In genomic region chr8:83902961-83903666, GRCm38 (mm10) we compare ENCODE assay signal across 8 mouse cellular contexts. TPM values are rescaled to one million over a fixed set of nuclear protein-coding genes. Genes with fewer than 3 reads are reported as not detected.
DNase-seq lines count a peak whose midpoint lies in the region; ATAC-seq and TF ChIP-seq lines count a peak whose summit lies in the region.

No protein-coding gene starts in this region.

- 10% methylated on average over 13 of the region's 13 CpGs for WGBS in heart, embryonic 10.5 days
- WGBS in midbrain, embryonic 14.5 days = 12% methylated on average over 13 of the region's 13 CpGs

- H3K4me1 ChIP-seq in heart, embryonic 10.5 days = peaks cover 71% of the 10 kb centered on the region
- peaks cover 44% of the 10 kb centered on the region for H3K4me1 ChIP-seq in G1E (ENCODE audit: insufficient read depth, low read depth, low read length)
- H3K4me1 ChIP-seq in midbrain, embryonic 14.5 days (ENCODE audit: control insufficient read depth, insufficient read depth, low read length) = peaks cover 36% of the 10 kb centered on the region

- no peak for DNase-seq in heart, embryonic 10.5 days (ENCODE audit: low spot score)
- DNase-seq in heart, postnatal 25 days (ENCODE audit: low spot score) = no peak
- DNase-seq in G1E (ENCODE audit: low spot score) = peak; percentile 45
- peak; percentile 75 for DNase-seq in embryo, embryonic 11 days
- DNase-seq in induced T-regulatory cell, adult 2 months (ENCODE audit: low read depth) = peak; percentile 31
- DNase-seq in midbrain, embryonic 14.5 days = peak; percentile 22
- DNase-seq in thymus, postnatal 25 days = peak; percentile 63
- DNase-seq in left cerebral cortex, adult 11 months (ENCODE audit: low spot score) = no peak

- no peak for TF ChIP-seq CTCF in G1E (IDR thresholded peaks at IDR 0.05; ENCODE audit: low read depth, low read length)

- no peak for ATAC-seq in G1E (ENCODE audit: extremely low read depth, insufficient number of reproducible peaks, low FRiP score, poor library complexity, severe bottlenecking)
- ATAC-seq in midbrain, embryonic 14.5 days (ENCODE audit: low FRiP score, low TSS enrichment) = no peak

- peak overlapping the region; percentile 43 for H3K4me3 ChIP-seq in heart, embryonic 10.5 days
- no peak overlapping the region for H3K4me3 ChIP-seq in G1E (ENCODE audit: low read depth, low read length)
- peak overlapping the region; percentile 99 for H3K4me3 ChIP-seq in midbrain, embryonic 14.5 days (replicated peaks; ENCODE audit: low read depth, low read length)

- peak overlapping the region; percentile 59 for H3K27ac ChIP-seq in heart, embryonic 10.5 days
- H3K27ac ChIP-seq in midbrain, embryonic 14.5 days (replicated peaks; ENCODE audit: low read depth, low read length) = 0 out of 2 replicates have a peak overlapping the region, but pooled peaks have one; percentile 28

- peak overlapping the region; percentile 99; the same call in 1 of the 2 replicates for H3K9ac ChIP-seq in midbrain, embryonic 14.5 days (replicated peaks; ENCODE audit: low read length)

- intact Hi-C loops in heart, postnatal 25 days (cut with DNase I) = no loop called here

- H3K4me2 ChIP-seq in midbrain, embryonic 14.5 days (ENCODE audit: low read length) = peak overlapping the region; percentile 60

- no peaks in the 10 kb centered on the region for H3K27me3 ChIP-seq in heart, embryonic 10.5 days (ENCODE audit: insufficient read depth, poor library complexity, severe bottlenecking)
- peaks cover 36% of the 10 kb centered on the region for H3K27me3 ChIP-seq in G1E (ENCODE audit: insufficient read depth, low read length)
- no peaks in the 10 kb centered on the region for H3K27me3 ChIP-seq in midbrain, embryonic 14.5 days (ENCODE audit: control insufficient read depth, insufficient read depth, low read length)

- H3K36me3 ChIP-seq in heart, embryonic 10.5 days = peaks cover 7% of the 10 kb centered on the region; the same call in 1 of the 2 replicates
- peaks cover 42% of the 10 kb centered on the region for H3K36me3 ChIP-seq in G1E (replicated peaks)
- peaks cover 9% of the 10 kb centered on the region; the same call in 1 of the 2 replicates for H3K36me3 ChIP-seq in midbrain, embryonic 14.5 days (ENCODE audit: control insufficient read depth, insufficient read depth, low read length)

- H3K9me3 ChIP-seq in heart, embryonic 10.5 days = no peaks in the 10 kb centered on the region
- H3K9me3 ChIP-seq in G1E (replicated peaks) = no peaks in the 10 kb centered on the region
- H3K9me3 ChIP-seq in midbrain, embryonic 14.5 days (ENCODE audit: control insufficient read depth, low read length) = no peaks in the 10 kb centered on the region

RNA-seq across cellular contexts. Expression of gene Adgrl1, which starts 3.2 kb away (rescaled TPM):
- 8.5 and 12.0 TPM in 2 replicates for polyA plus RNA-seq in heart, embryonic 10.5 days (2016; fragmentation: Nextera tagmentation; extraction: Ambion mirVana)
- total RNA-seq in heart, postnatal 25 days (2021) = 10 to 100 TPM; 12.7 to 17.8 TPM
- total RNA-seq in G1E (2014; fragmentation: Nextera tagmentation) (31.2 and 35.2 TPM in 2 replicates), G1E (2017) (9.1 and 11.3 TPM in 2 replicates)
- 18.5 and 20.7 TPM in 2 replicates for polyA plus RNA-seq in G1E (2012)
- 77.2 and 92.7 TPM in 2 replicates for polyA plus RNA-seq in midbrain, embryonic 14.5 days (2014; fragmentation: Nextera tagmentation; extraction: Ambion mirVana)

RNA-seq across cellular contexts. Expression of gene Gm10644, which starts 51.9 kb away (rescaled TPM):
- 0.41 and 0.86 TPM in 2 replicates for polyA plus RNA-seq in heart, embryonic 10.5 days (2016; fragmentation: Nextera tagmentation; extraction: Ambion mirVana)
- total RNA-seq in heart, postnatal 25 days (2021) = under 1 TPM; 0.61 to 0.70 TPM
- total RNA-seq in G1E (2014; fragmentation: Nextera tagmentation) = 0.83 and 1.7 TPM in 2 replicates
- total RNA-seq in G1E (2017) = 0.81 and 0.82 TPM in 2 replicates
- polyA plus RNA-seq in G1E (2012) = 0.10 and 0.16 TPM in 2 replicates
- polyA plus RNA-seq in midbrain, embryonic 14.5 days (2014; fragmentation: Nextera tagmentation; extraction: Ambion mirVana) = 1.0 and 1.1 TPM in 2 replicates

RNA-seq across cellular contexts. Expression of gene Asf1b, which starts 52.2 kb away (rescaled TPM):
- 71.5 and 80.8 TPM in 2 replicates for polyA plus RNA-seq in heart, embryonic 10.5 days (2016; fragmentation: Nextera tagmentation; extraction: Ambion mirVana)
- total RNA-seq in heart, postnatal 25 days (2021) = 1 to 10 TPM; 1.1 to 1.7 TPM
- total RNA-seq in G1E (2014; fragmentation: Nextera tagmentation) (87.4 and 120 TPM in 2 replicates), G1E (2017) (88.6 and 104 TPM in 2 replicates)
- polyA plus RNA-seq in G1E (2012) = 288 and 383 TPM in 2 replicates
- 7.9 and 15.5 TPM in 2 replicates for polyA plus RNA-seq in midbrain, embryonic 14.5 days (2014; fragmentation: Nextera tagmentation; extraction: Ambion mirVana)

Comparison
In these comparisons a context has a peak if more than half of its experiments do, and no peak if none do; other contexts are left out.
1. DNase-seq: peak in G1E (single experiment), embryo, embryonic 11 days (single experiment), induced T-regulatory cell, adult 2 months (single experiment), midbrain, embryonic 14.5 days (single experiment) and thymus, postnatal 25 days (single experiment); none in heart, embryonic 10.5 days (single experiment), heart, postnatal 25 days (single experiment) and left cerebral cortex, adult 11 months (single experiment).